18 mouse cellular contexts compared by ENCODE assay signal in genomic region chrX:12285141-12285540, GRCm38 (mm10).
"Had no signal": no experiment of that assay in that cellular context is flagged by ENCODE, and none has a peak within 500 bp of the region (broad histone marks: within the 10 kb centered on the region; RNA-seq: fewer than 3 reads in every experiment).

No protein-coding gene starts in this region.

- DNase-seq: lung, adult 18-20 months; lung, embryonic 14.5 days; lung, postnatal 10 days; lung, postnatal 4 days; retina, postnatal 1 day; right cerebral cortex, adult 18-20 months; right cerebral cortex, postnatal 25 days; right cerebral cortex, postnatal 4 days; spleen, adult 18-20 months; thymus, adult 18-20 months; thymus, postnatal 14 days; thymus, postnatal 36 days had no signal

- H3K9ac ChIP-seq: lung, embryonic 14.5 days; midbrain, embryonic 13.5 days; midbrain, embryonic 15.5 days; neural tube, embryonic 13.5 days; neural tube, embryonic 15.5 days had no signal

- H3K4me2 ChIP-seq: lung, embryonic 14.5 days; midbrain, embryonic 13.5 days; midbrain, embryonic 15.5 days; neural tube, embryonic 13.5 days; neural tube, embryonic 15.5 days had no signal

- ATAC-seq: midbrain, embryonic 13.5 days; midbrain, embryonic 15.5 days had no signal

- H3K4me3 ChIP-seq: midbrain, embryonic 10.5 days; midbrain, embryonic 13.5 days; midbrain, embryonic 15.5 days; myocyte; neural tube, embryonic 13.5 days; neural tube, embryonic 15.5 days had no signal

- H3K27ac ChIP-seq: midbrain, embryonic 10.5 days; midbrain, embryonic 13.5 days; midbrain, embryonic 15.5 days; neural tube, embryonic 13.5 days; neural tube, embryonic 15.5 days had no signal

- H3K4me1 ChIP-seq: midbrain, embryonic 15.5 days; neural tube, embryonic 15.5 days had no signal

- H3K36me3 ChIP-seq: midbrain, embryonic 10.5 days; midbrain, embryonic 13.5 days; midbrain, embryonic 15.5 days; neural tube, embryonic 13.5 days; neural tube, embryonic 15.5 days had no signal

- H3K9me3 ChIP-seq: midbrain, embryonic 10.5 days; midbrain, embryonic 13.5 days; midbrain, embryonic 15.5 days; neural tube, embryonic 13.5 days; neural tube, embryonic 15.5 days had no signal
